Mouse (Mus musculus) urinary bladder, postnatal 36 days (tissue): ENCODE measurements around the gene Gm42906.

ENCODE experiments used
- DNase-seq, 2 experiments: peaks; one replicate each; pipeline ENCODE4 v3.0.0; 2022; ENCODE audit warnings: low spot score in 2 of 2, mixed read lengths in 1 of 2

Gene Gm42906

DNA sequence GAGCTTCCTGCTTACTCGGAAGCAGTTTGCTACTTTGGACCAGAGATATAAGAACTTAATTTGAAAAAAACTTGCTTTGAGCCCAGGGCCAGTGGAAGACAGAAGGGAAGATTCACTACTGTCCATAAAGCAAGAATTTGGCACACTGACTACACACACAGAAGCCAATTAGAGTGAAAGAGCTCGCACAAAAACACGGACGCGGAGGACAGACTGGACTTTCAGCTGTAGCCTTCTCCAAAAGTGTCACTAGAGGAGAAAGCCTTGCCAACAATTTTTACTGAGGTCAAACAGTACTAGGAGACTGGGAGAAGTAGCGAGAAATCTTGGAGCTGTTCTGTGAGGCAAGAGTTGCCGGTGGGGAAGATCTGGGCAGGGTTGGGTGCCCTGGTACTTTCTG, 128.4 kb downstream of the Gm42906 start:
- peak in 1 of 2 experiments; percentile 18 for DNase-seq

DNA sequence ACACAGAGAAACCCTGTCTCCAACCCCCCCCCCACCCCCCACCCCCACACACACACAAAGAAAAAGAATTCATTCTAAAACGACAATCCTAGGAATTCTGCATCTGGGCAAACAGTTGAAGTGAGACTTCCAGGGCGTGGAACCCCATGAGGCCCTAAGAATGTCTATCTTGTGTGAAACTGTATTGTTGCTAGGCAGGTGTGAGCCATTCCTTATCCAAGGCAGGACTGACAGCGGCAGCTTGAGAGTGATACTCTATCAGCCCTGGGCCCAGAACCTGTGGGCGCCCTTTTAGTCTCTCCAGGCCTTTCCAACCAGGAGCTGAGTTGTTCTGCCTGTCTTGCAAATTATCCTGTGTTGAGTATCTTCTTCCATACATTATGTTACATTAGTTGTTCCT, 129.6 kb downstream of the Gm42906 start:
- DNase-seq: no peak

DNA sequence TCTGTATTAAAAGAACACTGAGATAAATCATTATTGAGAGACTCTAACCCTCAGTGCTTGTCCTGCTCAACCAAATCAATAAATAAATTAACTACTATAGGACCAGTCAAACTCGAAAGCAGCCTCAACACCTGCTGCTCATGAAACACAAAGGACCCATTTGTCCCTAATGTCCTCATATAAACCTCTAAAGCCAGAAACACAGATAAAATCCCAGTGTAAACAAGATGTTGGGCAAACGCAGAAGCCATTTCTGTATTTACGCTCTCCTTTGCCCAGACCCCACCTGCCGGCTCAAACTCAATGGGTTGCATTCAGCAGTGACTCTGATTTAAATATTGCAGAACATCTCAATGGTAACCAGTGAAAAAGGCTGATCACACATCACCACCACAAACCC, 131.7 kb downstream of the Gm42906 start:
- no peak for DNase-seq

DNA sequence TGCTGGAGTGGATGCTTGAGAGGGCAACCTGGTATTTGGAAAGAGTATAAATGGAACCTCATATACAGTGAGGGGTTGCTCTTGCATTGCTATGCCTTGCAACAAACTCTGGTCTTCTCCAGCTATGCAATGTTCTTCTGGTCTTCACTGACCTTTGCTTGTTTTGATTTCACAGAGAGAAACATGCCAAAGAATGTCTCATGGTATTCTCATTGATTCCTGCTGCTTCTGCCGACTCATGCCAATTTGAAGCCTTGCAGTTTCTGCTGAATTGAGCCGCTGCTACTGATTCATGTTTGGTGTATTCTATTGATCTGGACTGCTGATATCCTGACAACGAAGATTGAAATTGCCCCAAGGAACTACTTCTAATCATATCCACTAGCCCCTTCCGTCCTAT, 134.4 kb downstream of the Gm42906 start:
- DNase-seq: no peak

DNA sequence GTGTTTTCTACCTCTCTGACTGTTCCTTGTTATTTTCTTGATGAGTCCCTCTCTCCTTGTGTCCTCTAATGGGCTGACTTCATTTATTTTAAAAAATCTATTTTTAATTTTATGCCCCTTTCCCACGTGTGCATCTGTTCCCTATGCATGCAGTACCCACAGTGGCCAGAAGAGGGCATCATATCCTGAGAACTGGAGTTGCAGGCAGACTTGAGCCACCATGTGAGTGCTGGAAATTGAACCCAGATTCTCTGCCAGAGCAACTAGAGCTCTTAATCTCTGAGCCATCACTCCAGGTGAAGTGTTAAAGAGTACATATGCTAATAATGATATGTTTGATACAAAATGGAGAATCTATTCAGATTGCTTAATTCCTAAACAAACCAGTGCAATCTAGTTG, 135.7 kb downstream of the Gm42906 start:
- no peak for DNase-seq

DNA sequence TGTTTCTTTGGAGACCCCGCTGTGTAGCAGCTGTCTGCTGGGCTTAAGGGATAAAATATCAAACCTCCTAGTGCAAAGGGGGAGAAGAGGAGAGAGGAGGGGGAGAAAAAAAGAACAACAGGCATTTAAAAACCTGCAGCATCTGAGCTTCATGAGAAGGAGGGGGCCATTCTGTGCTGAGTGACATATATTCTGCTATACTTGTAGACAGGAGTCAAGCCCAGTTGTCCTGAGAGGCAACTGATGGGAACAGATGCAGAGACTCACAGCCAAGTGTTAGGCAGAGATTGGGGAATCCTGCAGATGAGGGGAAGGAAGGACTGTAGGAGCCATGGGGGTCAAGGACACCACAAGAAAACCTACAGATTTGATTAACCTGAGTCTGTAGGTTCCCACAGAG, 141.6 kb downstream of the Gm42906 start:
- no peak for DNase-seq

DNA sequence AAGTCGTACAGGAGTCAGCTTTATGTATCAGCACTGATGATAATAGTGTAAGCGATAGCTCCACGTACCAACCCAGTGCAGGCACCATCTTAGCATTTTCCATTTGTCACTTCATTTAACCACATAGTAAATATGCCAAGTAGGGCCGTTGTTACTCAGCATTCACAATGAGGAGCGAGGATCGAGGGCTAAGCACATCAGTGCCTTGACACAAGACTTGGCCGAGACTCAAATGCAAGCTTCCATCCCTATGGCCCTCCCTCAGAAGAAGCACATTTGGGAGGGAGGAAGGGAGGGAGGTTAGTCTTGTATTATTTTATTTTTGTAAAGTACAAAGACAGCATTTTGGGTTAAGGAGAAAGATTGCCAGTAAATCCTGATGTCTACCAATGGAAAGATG, 148.4 kb downstream of the Gm42906 start:
- no peak for DNase-seq

DNA sequence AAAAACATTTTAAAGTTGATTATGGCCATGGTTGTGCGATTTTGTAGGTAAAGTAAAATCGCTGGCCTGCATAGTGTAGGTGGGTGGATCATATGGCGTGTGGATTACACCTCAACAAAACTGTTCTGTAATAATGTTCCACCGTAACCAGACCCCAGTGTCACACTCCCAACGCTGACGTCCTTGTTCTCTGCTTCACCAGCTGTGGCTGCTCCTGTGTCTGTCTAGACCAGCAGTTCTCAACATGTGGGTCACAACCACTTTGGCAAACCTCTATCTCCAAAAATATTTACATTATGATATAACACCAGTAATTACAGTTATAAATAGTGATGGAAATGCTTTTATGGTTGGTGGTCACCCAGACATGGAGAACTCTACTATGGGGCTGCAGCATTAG, 150.0 kb downstream of the Gm42906 start:
- no peak for DNase-seq

DNA sequence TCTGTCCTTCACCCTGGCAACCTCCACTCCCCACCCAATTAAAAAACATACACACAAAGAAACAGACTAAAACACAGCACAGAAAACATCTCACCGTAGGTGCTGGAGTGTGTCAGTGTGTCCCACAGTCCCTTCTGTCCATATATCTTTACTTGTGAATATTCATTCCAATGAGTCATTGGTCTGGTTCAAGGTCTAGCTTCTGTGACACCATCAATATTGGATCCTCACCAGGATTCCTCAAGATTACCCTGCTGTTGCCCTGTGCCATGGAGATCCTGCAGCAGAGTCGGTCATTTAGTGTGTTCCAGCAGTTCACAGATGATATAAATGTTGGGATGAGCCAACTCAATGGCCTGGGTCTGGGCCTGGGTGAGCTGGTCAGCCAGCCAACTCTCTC, 152.0 kb downstream of the Gm42906 start:
- DNase-seq: no peak

DNA sequence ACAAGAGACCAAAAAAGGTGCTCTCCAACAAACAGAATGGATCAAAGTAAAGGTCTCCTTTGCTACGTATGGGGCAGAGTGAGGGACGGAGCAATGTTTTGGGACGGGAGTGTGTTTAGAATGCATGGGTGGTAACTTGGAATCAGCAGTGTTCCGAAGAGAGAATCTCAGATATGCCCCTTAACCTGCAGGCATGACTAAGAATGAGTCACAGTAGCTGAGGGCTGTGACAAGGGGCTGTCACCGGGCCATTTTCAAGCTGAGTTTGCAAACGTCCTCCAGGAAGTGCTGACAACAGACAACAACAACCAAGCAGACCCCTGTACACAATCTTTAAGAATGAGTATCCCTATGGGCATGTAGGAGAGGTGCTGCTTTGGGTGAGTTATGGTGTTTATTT, 153.7 kb downstream of the Gm42906 start:
- no peak for DNase-seq

DNA sequence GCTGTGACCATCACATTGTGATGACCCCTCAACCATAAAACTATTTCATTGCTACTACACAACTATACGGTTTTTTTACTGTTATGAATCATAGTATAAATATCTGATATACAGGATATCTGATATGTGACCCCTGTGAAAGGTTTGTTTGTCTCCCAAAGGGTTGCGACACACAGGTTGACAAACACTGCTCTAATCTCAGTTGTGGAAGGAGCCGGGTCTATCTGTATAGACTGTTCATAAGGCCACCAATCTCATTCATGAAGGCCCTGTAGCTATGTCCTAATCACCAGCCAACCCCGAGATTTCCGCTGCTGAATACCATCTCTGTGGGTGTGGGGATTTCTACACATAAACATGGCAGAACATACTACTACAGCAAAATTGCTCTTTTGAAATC, 157.1 kb downstream of the Gm42906 start:
- no peak for DNase-seq

DNA sequence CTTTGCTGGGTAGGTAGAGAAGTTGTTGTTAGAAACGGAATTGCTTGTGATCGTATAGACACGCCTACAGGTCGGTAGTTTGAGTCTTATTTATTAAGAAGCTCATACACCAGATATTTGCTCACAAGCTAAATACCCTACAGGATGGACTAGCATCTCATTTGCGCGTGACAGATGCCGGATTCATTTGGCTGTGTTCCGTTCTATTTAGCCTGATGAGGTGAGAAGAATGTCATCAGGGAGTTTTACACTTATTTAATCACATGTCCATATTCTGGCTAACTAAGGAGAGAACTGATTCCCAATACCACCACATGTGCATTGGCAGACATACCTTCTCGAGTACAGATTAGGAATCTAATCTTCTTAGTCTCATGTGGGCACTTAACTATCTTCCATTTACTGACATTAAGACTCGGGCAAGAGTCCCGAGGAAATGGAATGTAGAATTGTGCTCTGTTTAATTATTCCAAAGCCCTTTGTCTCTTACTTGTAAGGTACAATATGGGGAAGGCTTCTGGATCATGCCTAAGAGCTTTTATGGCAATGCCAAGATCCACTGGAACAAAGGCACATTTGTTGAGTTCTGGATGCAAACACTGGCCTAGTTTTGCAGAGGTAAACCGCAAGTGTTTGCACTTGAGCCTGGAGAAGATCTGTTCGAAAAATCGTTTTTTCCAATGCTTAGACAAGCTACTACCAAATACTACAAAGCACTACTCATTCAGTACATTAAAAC, 160.9 kb downstream of the Gm42906 start:
- no peak for DNase-seq

DNA sequence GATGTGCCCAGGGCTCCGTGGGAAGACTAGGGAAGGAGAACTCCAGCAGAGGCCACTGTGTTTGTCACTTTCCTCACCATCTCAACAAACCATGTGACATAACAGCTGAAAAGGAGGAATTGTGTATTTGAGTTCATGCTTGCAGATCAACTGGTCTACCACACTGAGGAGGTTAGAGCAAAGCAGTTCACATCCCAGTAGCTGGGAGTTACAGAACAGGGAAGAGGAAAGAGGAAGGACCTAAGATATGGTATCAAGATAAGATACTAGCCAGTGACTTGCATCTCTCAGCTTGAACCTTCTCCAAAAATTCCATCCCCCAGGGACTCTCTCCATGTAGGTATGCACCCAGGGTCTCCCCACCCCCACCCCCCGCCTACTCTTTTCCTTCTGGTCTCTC, 166.4 kb downstream of the Gm42906 start:
- no peak for DNase-seq

DNA sequence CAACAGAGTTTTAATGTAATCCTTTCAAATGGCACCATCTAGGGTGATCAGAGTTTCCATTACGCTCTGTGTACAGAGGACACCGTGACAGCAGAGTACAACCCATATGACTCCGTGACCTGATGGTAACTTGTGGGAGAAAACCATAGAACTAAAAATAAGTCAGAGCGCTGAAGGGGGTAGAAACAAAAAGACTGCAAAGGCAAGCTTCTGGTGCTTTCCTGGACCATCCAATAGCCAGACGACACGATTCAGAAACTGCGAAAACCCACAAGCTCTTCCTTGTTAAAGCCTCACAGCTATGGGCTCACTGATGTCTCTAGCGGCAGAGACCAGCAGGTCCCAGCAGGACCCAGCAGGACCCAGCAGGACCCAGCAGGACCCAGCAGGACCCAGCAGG, 175.8 kb downstream of the Gm42906 start:
- DNase-seq: no peak

DNA sequence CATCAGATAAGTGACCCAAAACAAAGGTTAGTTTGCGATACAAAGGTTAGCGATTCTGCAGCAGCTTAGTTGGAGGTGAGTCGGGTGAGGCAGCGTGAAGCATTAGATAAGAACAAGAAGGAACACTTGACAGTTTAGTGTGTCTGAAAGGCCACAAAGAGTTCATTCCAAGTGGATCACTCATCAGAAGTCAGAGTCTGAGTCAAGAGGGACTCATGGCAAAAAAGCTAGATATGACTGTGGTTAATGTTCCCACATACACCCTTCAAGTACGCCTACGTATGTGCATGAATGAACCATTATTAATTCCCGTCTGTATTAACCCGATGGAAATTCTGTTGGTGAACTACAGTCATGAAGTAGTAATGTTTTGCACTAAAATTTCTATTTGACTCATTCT, 176.3 kb downstream of the Gm42906 start:
- DNase-seq: no peak

DNA sequence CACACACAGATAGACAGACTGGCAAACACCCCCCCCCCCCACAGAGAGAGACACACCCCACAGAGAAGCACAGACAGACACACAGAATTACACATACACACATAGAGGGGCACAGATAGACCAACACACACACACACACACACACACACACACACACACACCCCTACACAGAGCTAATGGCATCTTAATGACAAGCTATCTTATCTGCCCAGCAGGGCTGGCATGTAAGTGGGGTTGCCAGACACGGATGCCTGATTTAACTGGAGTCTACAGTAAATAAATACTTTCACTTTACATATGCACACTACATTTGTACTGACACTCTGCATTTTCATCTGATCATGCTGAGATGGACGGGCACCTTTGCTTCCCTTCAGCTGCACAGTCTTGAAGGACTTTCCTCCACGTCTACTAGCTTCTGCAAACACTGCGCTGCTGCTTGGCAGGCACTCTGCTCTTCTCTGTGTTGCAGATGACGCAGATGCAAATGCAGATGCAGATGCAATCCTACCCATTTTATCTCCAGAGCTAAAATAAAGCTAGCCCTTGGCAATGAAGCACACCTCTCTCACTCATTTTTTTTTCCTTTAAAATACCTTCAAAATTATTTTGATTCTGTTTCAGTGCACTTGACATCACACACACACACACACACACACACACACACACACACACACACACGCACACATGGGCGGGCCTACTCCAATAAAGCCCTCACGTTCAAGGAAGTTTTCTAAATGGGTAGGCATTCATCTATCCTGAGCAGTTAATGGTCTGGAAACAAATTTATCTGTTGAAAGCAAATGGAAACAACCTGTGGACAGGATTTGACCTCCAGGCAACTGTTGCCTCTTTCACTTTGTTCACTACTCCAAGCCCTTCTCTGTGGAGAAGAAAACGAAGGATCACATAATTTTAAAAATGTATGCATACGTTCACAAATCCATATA, 179.0 kb downstream of the Gm42906 start:
- DNase-seq: no peak

DNA sequence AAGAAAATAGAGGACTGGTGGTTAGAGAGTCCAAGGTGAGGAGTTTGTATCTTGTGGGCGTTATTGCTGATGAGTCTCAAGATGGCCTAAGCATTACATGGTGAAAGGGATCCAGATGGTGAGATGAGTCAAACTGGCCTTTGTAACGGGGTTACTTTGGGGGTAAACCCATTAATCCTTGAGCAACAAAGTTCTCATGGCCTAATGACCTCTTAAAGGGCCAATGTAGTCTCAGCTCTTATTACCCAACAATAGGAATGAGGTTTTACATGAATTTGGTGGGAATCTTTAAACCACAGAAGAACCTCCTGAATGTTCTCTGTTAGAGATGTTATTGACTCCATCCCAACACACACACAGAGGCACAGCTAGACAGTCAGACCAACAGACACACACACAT, 179.9 kb downstream of the Gm42906 start:
- DNase-seq: no peak

DNA sequence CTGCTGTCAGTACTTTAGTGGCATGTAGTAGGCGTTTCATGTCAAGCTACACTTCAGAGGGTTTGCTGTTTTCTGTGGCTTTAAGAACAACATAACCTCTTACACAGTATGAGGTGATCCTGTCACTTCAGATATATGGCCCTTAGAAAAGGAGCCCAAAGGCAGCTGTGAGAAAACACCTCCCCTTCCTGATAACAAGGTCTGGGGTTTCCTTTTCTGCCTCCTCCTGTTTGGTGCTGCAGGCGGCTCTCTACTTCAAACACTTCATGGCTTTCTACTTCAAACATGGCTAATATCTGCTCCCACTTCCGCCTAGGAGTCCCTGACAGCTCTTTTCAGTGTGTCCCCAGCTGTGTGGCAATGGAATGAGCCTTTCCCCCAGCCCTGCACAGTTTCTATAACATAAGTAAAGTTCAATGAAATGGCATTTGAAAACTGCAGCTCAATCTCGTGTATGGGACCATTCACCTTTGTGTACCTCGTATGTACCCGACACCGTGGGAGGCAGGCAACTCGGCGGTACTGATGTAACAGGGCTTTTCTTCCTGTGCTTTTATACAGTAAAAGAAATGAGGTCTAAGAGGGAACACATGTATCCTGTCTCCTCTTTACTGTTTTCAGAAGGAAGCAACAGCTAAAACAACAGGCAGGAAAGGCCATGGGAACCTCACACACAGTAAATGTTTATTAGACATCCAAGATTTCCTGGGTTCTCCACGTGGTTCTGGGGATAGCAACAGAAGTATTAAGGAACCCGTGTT, 180.7 kb downstream of the Gm42906 start:
- no peak for DNase-seq

DNA sequence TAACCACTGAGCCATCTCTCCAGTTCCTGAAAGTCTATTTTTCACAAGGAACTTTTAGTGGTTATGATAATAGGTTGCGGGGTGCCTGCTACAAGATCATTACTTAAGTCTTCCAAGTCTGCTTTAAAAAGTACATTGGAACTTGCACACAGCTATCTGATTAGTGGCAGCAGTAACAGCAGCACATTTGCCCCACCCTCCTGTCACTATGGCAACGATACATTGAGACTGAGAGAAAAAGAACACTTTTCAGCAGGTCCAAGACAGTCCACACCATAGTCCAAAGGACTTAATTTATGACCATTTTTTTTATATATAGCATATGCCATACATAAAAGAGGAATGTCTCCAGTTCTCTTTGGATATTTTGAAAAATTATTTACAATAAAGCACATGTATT, 181.7 kb downstream of the Gm42906 start:
- DNase-seq: no peak

DNA sequence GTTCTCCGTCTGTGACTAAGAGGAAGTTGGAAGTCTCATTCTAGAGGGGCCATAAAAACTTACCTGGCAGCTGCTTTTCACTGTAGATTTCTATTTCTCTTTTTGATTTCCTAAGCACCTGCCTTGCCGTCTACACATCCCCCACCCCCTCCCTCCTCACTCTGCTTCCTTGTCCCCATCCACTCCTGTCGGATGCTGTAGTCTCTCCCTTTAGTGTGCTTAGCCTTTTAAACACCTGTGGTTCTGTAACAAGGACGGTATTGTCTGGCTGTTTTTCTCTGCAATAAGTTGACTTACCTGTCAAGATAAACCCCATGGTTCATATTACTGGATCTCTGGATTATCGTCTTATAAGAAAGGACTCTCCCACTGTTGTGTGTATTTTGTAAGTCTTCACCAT, 182.4 kb downstream of the Gm42906 start:
- no peak for DNase-seq

DNA sequence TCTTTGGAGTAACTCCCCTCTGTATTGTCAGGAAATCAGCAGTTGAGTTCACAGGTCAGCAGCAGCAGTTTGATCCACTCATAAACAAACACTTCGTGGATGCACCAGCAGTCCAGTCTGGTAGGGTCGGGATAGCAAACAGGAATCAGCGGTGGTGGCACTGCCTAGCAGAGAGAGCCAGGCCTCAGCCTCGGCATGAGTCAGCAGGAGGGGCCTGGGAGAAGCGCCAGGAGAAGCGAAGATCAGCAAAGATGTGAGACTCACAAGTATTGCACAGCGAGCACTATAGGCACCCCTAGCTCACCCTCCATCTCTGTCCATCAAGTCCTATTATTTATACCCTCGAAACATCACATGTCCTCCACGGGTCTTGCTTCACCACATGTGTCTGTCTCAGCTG, 189.2 kb downstream of the Gm42906 start:
- DNase-seq: peak in 1 of 2 experiments; percentile 16

DNA sequence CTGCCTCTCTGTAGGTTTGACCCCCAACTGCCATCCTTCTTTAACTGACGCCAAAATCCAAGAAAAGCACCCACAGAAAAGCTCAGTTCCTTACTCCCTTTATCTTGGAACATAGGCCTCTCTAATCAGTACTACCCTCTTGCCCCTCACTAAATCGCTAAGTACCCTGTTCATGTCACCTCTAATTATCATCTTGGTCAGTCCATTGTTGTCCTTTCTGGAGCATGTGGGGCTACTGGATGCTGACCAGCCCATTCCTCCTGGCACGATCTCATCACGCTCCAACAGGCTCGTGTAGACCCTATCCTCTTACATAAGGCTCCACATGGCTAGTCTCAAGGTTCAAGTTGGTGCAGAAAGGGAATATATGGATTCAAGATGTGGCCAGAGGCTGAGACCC, 191.6 kb downstream of the Gm42906 start:
- DNase-seq: no peak
